Mouse (Mus musculus) olfactory bulb, adult 2 months (tissue): ENCODE results near the gene Ism2. TPM values are rescaled to one million over a fixed set of nuclear protein-coding genes. Genes with fewer than 3 reads are reported as not detected.
"Not testable (repeated sequence)": the region's sequence is repeated elsewhere in the genome, so short reads cannot be mapped to it uniquely, and the experiment has no call there.

Source experiments
- H3K27ac ChIP-seq: fragments of 200-500 bp; 2 replicates; pipeline ENCODE4 v1.5.1; 2012; ENCODE audit warnings: low read depth, low read length; ENCODE audit not compliant: insufficient read depth
- H3K4me1 ChIP-seq: fragments of 200-500 bp; 2 replicates; pipeline ENCODE4 v1.6.1; 2012; ENCODE audit warnings: low read length; ENCODE audit not compliant: control insufficient read depth, insufficient read depth
- H3K4me3 ChIP-seq: fragments of 200-500 bp; 2 replicates; pipeline ENCODE4 v1.5.1; 2012; ENCODE audit warnings: mild to moderate bottlenecking, low read depth, low read length, moderate library complexity; ENCODE audit not compliant: insufficient read depth
- CTCF ChIP-seq: fragments of 200-500 bp; IDR thresholded peaks from 2 replicates; pipeline ENCODE4 v1.5.1; 2012; ENCODE audit warnings: low read depth, mild to moderate bottlenecking, low read length, moderate library complexity; ENCODE audit not compliant: insufficient read depth
- POLR2A ChIP-seq: fragments of 200-500 bp; IDR thresholded peaks from 2 replicates; pipeline ENCODE4 v1.6.1; 2012; ENCODE audit warnings: mild to moderate bottlenecking, low read depth, low read length, moderate library complexity; ENCODE audit not compliant: insufficient read depth
- WGBS: fragments of 180-500 bp; shearing (Covaris S2); methylation state at CpG from one replicate; pipeline ENCODE4 v1.1.7; 2018; 5-methylcytosine and 5-hydroxymethylcytosine counted together
- polyA plus RNA-seq: library from polyadenylated mRNA; stranded (reverse); fragments of >200 nt; gene quantifications from 2 replicates; pipeline ENCODE4 v1.2.4, GENCODE M21; 2012; ENCODE audit warnings: low replicate concordance; ENCODE audit not compliant: missing spikeins, insufficient read depth, insufficient read length

Gene Ism2
- polyA plus RNA-seq, 1 experiment, result not detected

DNA sequence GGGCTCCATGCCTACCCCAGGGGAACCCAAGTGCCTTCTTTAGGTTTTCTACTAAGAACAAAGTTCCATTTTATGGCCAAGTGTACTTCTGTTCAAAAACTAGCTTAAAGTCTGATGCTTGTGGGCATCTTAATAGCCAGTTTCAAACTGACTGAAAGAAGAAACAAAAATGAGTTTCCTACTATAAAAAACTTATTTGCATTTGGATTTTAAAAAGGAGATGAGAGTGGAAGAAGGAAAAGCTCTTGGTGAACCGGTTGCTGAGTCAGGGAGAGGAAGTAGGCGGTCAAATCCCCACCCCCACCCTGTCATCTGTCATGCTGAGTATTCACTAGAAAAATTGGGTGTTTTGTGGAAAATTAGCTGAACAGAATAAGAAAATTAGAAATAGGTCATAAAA lies 30.7 kb upstream of the Ism2 start:
- TF ChIP-seq POLR2A (no peak), CTCF (no peak)
- WGBS, result 55% methylated on average over 2 of the region's 2 CpGs
- Histone ChIP-seq H3K27ac (no peak overlapping the region), H3K4me1 (no peaks in the 10 kb centered on the region), H3K4me3 (no peak overlapping the region)

DNA sequence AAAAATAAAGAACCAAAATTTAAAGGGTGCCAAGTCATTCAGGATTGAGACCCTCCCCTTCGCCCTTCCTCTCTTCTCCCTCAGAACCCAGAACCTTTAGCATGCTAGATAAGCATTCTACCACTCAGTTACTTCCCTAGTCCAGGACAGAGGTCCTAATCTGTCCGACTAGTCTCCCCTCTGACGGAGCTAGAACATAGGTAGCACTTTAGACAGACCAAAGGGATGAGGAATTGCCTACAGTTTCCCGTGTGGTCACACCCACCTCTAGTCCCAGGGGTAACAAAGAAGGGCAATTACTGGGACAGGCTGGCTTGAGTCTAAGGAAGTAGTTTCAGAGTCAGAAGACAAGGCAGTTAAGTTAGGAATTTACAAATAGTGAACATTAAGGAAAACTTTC lies 28.5 kb upstream of the Ism2 start:
- H3K27ac ChIP-seq, result no peak overlapping the region
- 56% methylated on average over 4 of the region's 4 CpGs for WGBS
- no peaks in the 10 kb centered on the region for H3K4me1 ChIP-seq
- TF ChIP-seq CTCF (no peak), POLR2A (no peak)
- no peak overlapping the region for H3K4me3 ChIP-seq

DNA sequence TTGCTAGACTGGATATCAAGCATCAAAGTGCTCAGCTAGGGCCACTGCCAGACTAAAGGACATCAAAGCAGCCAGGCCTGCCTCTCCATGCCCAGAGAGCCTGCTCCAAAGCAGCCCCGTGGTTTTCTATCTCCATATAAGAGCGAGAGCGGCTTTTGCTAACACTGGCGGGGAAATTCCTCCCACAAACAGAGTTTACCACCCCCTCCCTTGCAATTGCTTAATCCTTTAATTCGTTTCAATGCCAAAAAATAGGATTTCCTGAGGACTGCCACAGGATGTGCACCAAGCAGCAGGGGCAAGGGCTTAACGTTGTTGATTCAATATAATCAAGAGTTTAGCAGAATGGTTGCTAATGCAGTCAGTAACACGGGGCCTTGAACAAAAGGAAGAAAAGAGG lies 28.1 kb upstream of the Ism2 start:
- Histone ChIP-seq H3K27ac (no peak overlapping the region), H3K4me3 (no peak overlapping the region), H3K4me1 (no peaks in the 10 kb centered on the region)
- TF ChIP-seq CTCF (no peak), POLR2A (no peak)
- WGBS, result 35% methylated on average over 7 of the region's 7 CpGs

DNA sequence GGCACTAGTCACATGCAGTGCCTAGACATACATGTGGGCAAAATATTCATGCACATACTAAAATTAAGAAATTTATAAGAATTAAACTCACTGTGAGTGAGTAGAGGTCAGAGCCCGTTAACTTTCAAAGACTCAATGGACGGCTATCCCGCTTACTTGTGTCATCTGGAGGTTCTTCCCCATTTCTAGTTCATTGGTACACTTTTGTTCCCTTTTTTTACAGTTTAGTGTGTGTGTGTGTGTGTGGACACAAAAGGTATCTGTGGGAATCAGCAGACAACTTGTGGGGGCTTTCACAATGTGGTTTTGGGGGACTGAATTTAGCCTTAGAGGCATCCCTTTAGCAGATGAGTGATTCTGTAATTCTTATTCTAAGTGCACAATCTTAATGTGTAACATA lies 25.9 kb upstream of the Ism2 start:
- Histone ChIP-seq H3K4me3 (no peak overlapping the region), H3K4me1 (no peaks in the 10 kb centered on the region), H3K27ac (no peak overlapping the region)
- WGBS, result 97% methylated on average over 3 of the region's 3 CpGs
- TF ChIP-seq POLR2A (no peak), CTCF (no peak)

GRCm38 (mm10) chr12:87319229-87319628 lies 19.7 kb upstream of the Ism2 start:
- no peaks in the 10 kb centered on the region for H3K4me1 ChIP-seq
- H3K4me3 ChIP-seq, result no peak overlapping the region
- TF ChIP-seq POLR2A (no peak), CTCF (no peak)
- H3K27ac ChIP-seq, result no peak overlapping the region
- WGBS, result 92% methylated on average over 3 of the region's 3 CpGs

- H3K4me1 ChIP-seq, result no peaks in the 10 kb centered on the region
- 46% methylated on average over 1 of the region's 1 CpGs for WGBS
- no peak overlapping the region for H3K4me3 ChIP-seq
- TF ChIP-seq POLR2A, result no peak
- TF ChIP-seq CTCF, result no peak
- H3K27ac ChIP-seq, result no peak overlapping the region
These were observed 18.4 kb upstream of the Ism2 start for GRCm38 (mm10) chr12:87317951-87318350.

DNA sequence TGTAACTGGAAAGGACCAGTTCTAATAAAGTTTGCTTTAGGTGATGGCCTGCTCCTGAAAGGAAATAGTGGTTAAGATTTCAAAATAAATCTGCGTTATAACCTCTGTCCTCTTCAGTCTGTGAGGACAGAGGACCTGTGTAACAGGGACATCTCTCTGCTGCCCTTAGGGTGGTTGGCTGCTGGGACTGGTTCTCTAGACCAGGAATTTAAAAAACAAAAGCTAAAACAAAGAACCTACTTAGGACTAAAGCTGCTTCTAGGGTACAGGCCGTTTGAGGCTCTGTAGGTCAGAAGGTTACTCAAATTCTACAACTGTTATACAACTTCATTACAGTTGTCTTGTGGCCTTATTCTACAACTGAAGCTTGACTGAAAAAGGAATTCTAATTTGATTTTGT lies 13.6 kb upstream of the Ism2 start:
- TF ChIP-seq POLR2A, result no peak
- no peak for TF ChIP-seq CTCF

DNA sequence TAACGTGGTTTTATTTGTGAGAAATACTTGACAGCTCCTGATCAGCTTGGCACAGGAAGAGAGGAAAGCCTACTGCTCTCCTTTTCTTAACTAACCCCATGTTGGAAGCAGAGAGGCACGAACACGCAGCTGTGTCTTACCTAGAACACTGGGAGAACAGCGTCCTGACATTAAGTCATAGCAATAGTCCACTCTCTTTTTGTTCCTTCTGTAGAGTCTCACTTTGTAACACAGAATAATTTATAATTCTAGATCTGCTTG lies 7.0 kb upstream of the Ism2 start:
- not testable (repeated sequence) for H3K4me1 ChIP-seq, H3K27ac ChIP-seq, H3K4me3 ChIP-seq
- WGBS, result 75% methylated on average over 4 of the region's 4 CpGs

More for the DNA sequence above, 13.6 kb upstream of the Ism2 start:
- WGBS, result 65% methylated on average over 2 of the region's 2 CpGs
- Histone ChIP-seq H3K27ac (no peak overlapping the region), H3K4me3 (no peak overlapping the region), H3K4me1 (no peaks in the 10 kb centered on the region)

DNA sequence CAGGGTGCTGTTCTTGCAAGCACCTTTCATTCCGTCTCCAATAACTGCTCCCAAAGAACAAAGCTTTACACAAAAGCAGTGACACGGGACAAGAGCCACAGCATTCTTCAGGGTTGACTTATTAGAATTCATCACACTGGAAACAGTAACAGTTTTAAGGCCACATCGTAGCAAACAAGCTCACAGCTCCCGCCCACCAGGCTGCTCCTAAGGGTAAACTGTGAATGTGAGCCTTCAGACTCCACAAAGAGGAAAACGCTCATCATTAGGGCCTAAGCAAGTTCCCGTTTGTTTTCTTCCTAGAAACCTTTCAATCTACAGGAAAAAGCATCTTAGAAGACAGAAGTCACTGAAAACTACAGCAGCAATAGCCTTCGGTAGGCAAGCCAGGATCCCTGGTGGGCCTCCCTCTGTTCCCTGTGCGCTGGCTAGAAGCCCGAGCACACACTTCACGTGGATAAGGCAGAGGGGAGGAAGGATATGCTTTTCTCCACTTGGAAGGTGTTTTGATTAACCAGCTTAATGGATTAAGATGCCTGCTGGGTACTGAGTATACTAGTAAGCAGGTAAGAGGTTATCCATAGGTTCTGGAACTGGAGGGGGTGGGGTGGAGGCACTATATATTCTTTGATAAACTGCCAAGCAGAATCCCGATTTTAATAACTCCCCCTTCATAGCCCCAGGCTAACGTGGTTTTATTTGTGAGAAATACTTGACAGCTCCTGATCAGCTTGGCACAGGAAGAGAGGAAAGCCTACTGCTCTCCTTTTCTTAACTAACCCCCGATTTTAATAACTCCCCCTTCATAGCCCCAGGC lies 6.5 kb upstream of the Ism2 start:
- H3K4me1 ChIP-seq, result no peaks in the 10 kb centered on the region

DNA sequence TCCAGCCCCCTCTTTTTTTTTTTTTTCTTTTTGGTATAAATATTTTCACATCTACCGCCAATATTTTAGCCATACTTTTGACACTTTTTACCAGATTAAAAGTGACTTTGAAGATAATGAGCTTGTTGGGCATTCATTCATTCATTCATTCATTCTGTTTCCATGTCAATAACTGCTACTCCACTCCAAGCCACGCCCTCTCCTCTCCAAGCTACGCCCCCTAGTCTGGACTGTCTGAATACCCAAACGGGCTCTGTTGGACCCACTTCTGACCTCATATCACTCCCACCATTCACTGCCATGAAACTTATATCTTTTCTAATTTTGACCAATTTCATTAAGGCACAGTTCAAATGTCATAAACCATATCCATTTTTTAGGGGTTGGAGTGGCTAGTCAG lies 1.7 kb upstream of the Ism2 start:
- 51% methylated on average over 4 of the region's 4 CpGs for WGBS
- TF ChIP-seq POLR2A (no peak), CTCF (no peak)
- Histone ChIP-seq H3K4me3 (no peak overlapping the region), H3K4me1 (peaks cover 14% of the 10 kb centered on the region), H3K27ac (no peak overlapping the region)

More for the DNA sequence above, 6.5 kb upstream of the Ism2 start:
- Histone ChIP-seq H3K27ac (no peak overlapping the region), H3K4me3 (no peak overlapping the region)
- WGBS, result 24% methylated on average over 13 of the region's 13 CpGs
- no peak for TF ChIP-seq POLR2A
- no peak for TF ChIP-seq CTCF
